Mouse (Mus musculus) lung, postnatal 0 days (tissue): ENCODE results near the gene Glt1d1. TPM values are rescaled to one million over a fixed set of nuclear protein-coding genes. Genes with fewer than 3 reads are reported as not detected.
"Not testable (repeated sequence)": the region's sequence is repeated elsewhere in the genome, so short reads cannot be mapped to it uniquely, and the experiment has no call there.

Source experiments
- ATAC-seq: fragments of 200-750 bp; cut with Nextera tagmentation; 2 replicates; pipeline ENCODE4 v1.8.0; 2017; ENCODE audit warnings: moderate library complexity
- DNase-seq: peaks from one replicate; pipeline ENCODE4 v3.0.0-alpha.2; 2016; ENCODE audit warnings: low spot score
- H3K27ac ChIP-seq: fragments of 300-500 bp; sonication (generic); 2 replicates; pipeline ENCODE4 v1.5.1; 2014; ENCODE audit warnings: antibody characterized with exemption, mild to moderate bottlenecking, low read length, mixed read lengths
- H3K27me3 ChIP-seq: fragments of 300-500 bp; sonication (generic); replicated peaks from 2 replicates; pipeline ENCODE4 v1.6.1; 2014; ENCODE audit warnings: low read length, mixed read lengths; ENCODE audit not compliant: insufficient read depth
- H3K36me3 ChIP-seq: fragments of 300-500 bp; sonication (generic); 2 replicates; pipeline ENCODE4 v1.6.1; 2014; ENCODE audit warnings: low read length, mixed read lengths; ENCODE audit not compliant: insufficient read depth
- H3K4me1 ChIP-seq: fragments of 300-500 bp; sonication (generic); 2 replicates; pipeline ENCODE4 v1.6.1; 2014; ENCODE audit warnings: antibody characterized with exemption, low read depth, low read length, mixed read lengths; ENCODE audit not compliant: insufficient read depth
- H3K4me2 ChIP-seq: fragments of 300-500 bp; sonication (generic); replicated peaks from 2 replicates; pipeline ENCODE4 v1.6.1; 2014; ENCODE audit warnings: low read depth, mild to moderate bottlenecking, low read length, moderate library complexity, mixed read lengths
- H3K4me3 ChIP-seq: fragments of 300-500 bp; sonication (generic); 2 replicates; pipeline ENCODE4 v1.5.1; 2014; ENCODE audit warnings: low read depth, low read length
- H3K9ac ChIP-seq: fragments of 300-500 bp; sonication (generic); replicated peaks from 2 replicates; pipeline ENCODE4 v1.6.1; 2014; ENCODE audit warnings: low read depth, mild to moderate bottlenecking
- H3K9me3 ChIP-seq: fragments of 300-500 bp; sonication (generic); 2 replicates; pipeline ENCODE4 v1.6.1; 2016; ENCODE audit warnings: low read length, mixed read lengths
- CTCF ChIP-seq: IDR thresholded peaks from 2 replicates; pipeline ENCODE4 v1.5.1; 2016; ENCODE audit warnings: antibody characterized with exemption, mild to moderate bottlenecking
- EP300 ChIP-seq: IDR thresholded peaks from 2 replicates; pipeline ENCODE4 v1.6.1; 2016; ENCODE audit warnings: antibody characterized with exemption, mild to moderate bottlenecking, control low read depth
- WGBS: fragments of 180-500 bp; shearing (Covaris S2); extraction: QIAGEN DNeasy Blood & Tissue Kit; methylation state at CpG from one replicate; pipeline ENCODE4 v1.1.7; 2014; 5-methylcytosine and 5-hydroxymethylcytosine counted together
- polyA plus RNA-seq: library from polyadenylated mRNA; unstranded; fragments of >200 nt; fragmentation: Nextera tagmentation; extraction: Ambion mirVana; gene quantifications from 2 replicates; pipeline ENCODE4 v1.2.1, GENCODE M21; 2015

Glt1d1 gene
- polyA plus RNA-seq, 1 experiment from 2014 or later: 0.19 TPM

DNA sequence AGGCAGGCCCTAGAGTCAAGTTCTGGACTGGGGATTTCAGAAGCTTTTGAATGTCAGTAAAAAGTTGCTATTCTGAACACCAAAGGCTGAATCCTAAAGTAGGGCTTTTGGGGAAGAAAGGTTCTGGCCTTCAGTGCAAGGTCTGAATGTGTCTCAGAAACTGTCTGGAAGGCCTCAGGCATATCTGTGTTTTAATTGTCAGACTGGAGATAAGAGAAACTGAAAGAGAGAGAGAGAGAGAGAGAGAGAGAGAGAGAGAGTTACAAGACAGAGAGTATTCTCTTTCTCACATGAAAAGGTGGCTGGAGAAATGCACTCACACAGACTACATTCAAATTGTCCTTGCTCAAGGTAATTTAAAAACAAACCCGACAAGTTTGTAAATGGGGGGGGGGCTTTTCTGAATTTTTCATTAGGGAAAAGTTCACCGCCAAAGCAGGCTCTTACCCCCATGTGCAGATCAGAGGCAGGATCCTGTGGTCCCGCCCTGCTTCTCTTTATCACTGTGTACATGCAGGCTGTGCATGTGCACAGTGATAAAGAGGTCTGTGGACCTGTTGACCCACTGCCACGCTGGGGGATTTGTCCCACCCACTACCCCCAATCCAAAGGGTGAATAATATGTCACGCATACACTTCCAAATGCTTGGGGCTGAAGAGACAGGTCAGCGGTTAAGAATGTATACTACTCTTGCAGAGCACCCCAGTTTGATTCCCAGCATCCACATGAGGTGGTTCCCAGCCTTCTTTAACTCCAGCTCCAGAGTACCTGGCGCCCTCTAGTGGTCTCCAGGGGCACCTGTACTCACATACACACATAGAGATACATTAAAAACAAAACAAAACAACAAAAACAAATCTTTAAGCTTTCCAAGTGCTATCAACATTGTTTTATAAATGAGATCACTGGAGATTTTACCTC lies 83.0 kb downstream of the Glt1d1 start:
- no peak for TF ChIP-seq EP300
- no peak for TF ChIP-seq CTCF
- no peak for ATAC-seq
- 64% methylated on average over 7 of the region's 7 CpGs for WGBS

DNA sequence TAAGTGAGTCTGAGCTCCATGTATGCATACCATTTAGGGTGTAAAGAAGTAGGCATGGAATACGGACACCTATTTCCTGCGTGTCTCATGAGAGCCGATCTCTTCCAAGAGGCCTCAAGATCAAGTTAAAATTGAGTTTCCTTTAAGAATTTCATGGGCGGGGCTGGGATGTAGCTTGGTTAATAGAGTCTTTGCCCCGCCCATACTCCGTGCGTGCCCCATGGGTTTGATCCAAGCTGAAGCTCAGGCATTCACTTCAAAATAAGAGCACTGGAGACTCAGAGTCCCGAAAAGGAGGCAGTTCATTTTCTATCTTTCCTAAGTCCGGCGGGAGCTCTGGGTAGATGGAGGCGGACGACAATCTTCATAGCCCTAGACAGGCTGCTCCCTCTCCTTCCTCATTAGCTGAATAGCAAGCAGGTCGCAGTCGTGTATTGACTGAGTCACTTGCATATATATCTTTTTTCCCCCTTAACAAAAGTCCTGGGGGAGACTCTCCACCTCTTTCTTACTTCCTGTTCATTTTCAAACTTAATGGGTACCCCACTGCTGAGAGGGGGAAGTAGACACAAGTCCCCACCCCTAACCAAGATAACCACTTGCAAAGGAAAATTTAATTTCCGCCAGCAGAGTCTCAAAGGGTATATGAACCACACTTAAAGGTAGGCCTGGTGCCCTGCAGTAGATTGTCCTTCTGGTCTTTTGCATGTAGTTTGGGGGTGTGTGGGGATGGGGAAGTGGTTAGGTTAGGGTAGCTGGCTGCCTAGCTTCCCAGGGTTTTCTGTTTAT lies 88.7 kb downstream of the Glt1d1 start:
- Histone ChIP-seq H3K27ac (no peak overlapping the region), H3K4me1 (no peaks in the 10 kb centered on the region), H3K4me2 (peak overlapping the region; percentile 35), H3K27me3 (no peaks in the 10 kb centered on the region), H3K9me3 (no peaks in the 10 kb centered on the region), H3K9ac (no peak overlapping the region), H3K4me3 (no peak overlapping the region), H3K36me3 (no peaks in the 10 kb centered on the region)
- peak; percentile 79 for ATAC-seq
- TF ChIP-seq CTCF (no peak), EP300 (no peak)
- DNase-seq: peak; percentile 91
- 27% methylated on average over 15 of the region's 15 CpGs for WGBS

More for the DNA sequence above, 83.0 kb downstream of the Glt1d1 start:
- no peaks in the 10 kb centered on the region for H3K4me1 ChIP-seq
- H3K4me2 ChIP-seq: no peak overlapping the region
- no peak overlapping the region for H3K4me3 ChIP-seq
- no peaks in the 10 kb centered on the region for H3K36me3 ChIP-seq
- no peaks in the 10 kb centered on the region for H3K9me3 ChIP-seq
- no peaks in the 10 kb centered on the region for H3K27me3 ChIP-seq
- no peak overlapping the region for H3K27ac ChIP-seq
- no peak overlapping the region for H3K9ac ChIP-seq
- DNase-seq: no peak

DNA sequence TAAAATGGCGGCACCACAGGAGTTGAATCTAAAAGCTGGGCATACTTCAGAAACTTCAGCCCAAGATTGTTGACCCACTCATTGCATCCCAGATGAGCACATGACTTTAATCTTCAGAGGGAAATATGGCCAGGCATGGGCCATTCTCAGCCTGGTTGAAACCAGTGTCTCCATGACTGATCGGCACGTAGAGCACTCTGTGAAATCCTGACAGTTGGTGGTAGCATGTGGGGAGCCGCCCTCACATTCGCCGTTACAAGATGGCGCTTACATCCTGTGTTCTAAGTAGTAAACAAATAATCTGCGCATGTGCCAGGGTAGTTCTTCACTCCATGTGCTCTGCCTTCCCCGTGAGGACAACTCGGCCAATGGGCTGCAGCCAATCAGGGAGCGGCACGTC lies 90.1 kb downstream of the Glt1d1 start:
- not testable (repeated sequence) for H3K4me2 ChIP-seq, ATAC-seq

DNA sequence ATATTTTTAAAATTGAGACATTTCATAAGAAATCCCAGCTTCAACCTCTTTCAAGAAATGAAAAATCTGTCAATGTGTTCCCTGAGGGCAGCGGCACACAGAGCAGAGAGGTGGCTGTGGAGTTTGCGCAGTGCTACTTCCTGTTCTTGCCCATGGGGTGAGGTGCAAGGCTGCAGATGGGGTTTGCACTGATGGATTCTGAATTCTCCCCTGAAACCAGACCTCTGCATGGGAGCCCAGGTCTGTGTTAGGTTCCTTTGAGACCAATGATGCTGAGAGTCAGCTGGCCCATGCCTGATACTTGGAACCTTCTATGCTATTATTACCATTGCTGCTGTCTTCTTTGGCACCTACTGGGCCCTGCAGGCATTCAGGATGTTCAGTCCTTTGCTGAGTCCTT lies 98.3 kb downstream of the Glt1d1 start:
- Histone ChIP-seq H3K9ac (no peak overlapping the region), H3K4me3 (no peak overlapping the region), H3K27me3 (no peaks in the 10 kb centered on the region), H3K36me3 (no peaks in the 10 kb centered on the region), H3K27ac (no peak overlapping the region), H3K9me3 (no peaks in the 10 kb centered on the region), H3K4me2 (no peak overlapping the region), H3K4me1 (no peaks in the 10 kb centered on the region)
- WGBS: 94% methylated on average over 2 of the region's 2 CpGs
- TF ChIP-seq CTCF: no peak
- DNase-seq: no peak
- no peak for ATAC-seq

More for the DNA sequence above, 90.1 kb downstream of the Glt1d1 start:
- DNase-seq, H3K36me3 ChIP-seq, H3K27ac ChIP-seq, H3K9me3 ChIP-seq, H3K4me1 ChIP-seq, H3K4me3 ChIP-seq, H3K9ac ChIP-seq, H3K27me3 ChIP-seq: not testable (repeated sequence)
- WGBS: 92% methylated on average over 12 of the region's 12 CpGs

DNA sequence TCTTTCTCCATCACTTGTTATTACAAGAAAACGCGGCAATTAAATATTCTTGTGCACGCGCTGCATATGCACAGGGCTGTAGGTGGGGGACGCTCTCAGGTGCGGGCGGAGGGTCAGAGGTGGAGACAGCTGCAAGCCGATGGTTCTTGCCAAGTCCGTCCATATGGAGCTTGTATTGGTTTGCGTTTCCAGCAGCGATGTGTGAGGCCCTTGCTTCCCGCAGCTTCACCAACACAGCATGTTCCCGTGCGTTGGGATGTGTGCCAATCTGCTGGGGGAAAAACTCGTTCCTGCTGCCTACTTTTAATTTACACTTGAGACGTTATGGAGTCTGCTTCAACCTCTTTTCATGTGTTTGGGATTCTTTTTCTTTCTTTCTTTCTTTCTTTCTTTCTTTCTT lies 109.3 kb downstream of the Glt1d1 start:
- no peaks in the 10 kb centered on the region for H3K27me3 ChIP-seq
- H3K36me3 ChIP-seq: no peaks in the 10 kb centered on the region
- ATAC-seq (no peak), DNase-seq (no peak)
- H3K4me1 ChIP-seq: no peaks in the 10 kb centered on the region
- H3K9ac ChIP-seq: no peak overlapping the region
- WGBS: 84% methylated on average over 16 of the region's 16 CpGs
- H3K9me3 ChIP-seq: no peaks in the 10 kb centered on the region
- no peak for TF ChIP-seq EP300
- TF ChIP-seq CTCF: no peak
- no peak overlapping the region for H3K27ac ChIP-seq
- no peak overlapping the region for H3K4me2 ChIP-seq
- no peak overlapping the region for H3K4me3 ChIP-seq

DNA sequence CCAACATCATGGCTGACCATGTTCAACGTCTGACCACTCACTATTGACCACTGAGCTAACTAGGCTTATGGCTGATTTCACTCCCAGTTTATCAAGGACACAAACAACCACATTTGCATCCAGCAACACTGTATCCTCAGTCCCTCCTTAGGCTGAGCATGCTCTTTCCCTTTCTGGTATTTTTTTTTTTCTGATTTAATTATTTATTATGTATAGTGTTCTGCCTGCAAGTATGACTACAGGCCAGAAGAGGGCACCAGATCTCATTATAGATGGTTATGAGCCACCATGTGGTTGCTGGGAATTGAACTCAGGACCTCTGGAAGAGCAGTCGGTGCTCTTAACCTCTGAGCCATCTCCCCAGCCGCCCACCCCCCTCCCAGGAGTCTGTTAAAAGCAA lies 117.5 kb downstream of the Glt1d1 start:
- H3K4me2 ChIP-seq, H3K9ac ChIP-seq, ATAC-seq, H3K9me3 ChIP-seq, H3K27me3 ChIP-seq, H3K27ac ChIP-seq, DNase-seq, H3K4me3 ChIP-seq, H3K4me1 ChIP-seq, H3K36me3 ChIP-seq: not testable (repeated sequence)
- 81% methylated on average over 3 of the region's 3 CpGs for WGBS
